20 mouse cellular contexts compared by ENCODE assay signal in genomic region chr8:70925754-70926153, GRCm38 (mm10). TPM values are rescaled to one million over a fixed set of nuclear protein-coding genes. Genes with fewer than 3 reads are reported as not detected.
DNase-seq lines count a peak whose midpoint lies in the region.
"Had no signal": no experiment of that assay in that cellular context is flagged by ENCODE, and none has a peak within 500 bp of the region (broad histone marks: within the 10 kb centered on the region; RNA-seq: fewer than 3 reads in every experiment).

No protein-coding gene starts in this region.

- intact Hi-C loops in heart, postnatal 14 days (cut with DNase I): no loop called here

- no peaks in the 10 kb centered on the region for H3K9me3 ChIP-seq in heart, embryonic 10.5 days
- H3K9me3 ChIP-seq: embryonic facial prominence, embryonic 13.5 days; embryonic facial prominence, embryonic 15.5 days; forebrain, embryonic 10.5 days; forebrain, embryonic 12.5 days had no signal

- H3K27me3 ChIP-seq in heart, embryonic 10.5 days (ENCODE audit: insufficient read depth, poor library complexity, severe bottlenecking): no peaks in the 10 kb centered on the region
- H3K27me3 ChIP-seq: embryonic facial prominence, embryonic 13.5 days; embryonic facial prominence, embryonic 15.5 days; forebrain, embryonic 12.5 days had no signal

- WGBS in heart, embryonic 10.5 days: 86% methylated on average over 4 of the region's 4 CpGs

- no peaks in the 10 kb centered on the region for H3K4me1 ChIP-seq in heart, embryonic 10.5 days
- H3K4me1 ChIP-seq: embryonic facial prominence, embryonic 13.5 days; forebrain, embryonic 10.5 days; forebrain, embryonic 12.5 days had no signal

- peaks cover 12% of the 10 kb centered on the region for H3K36me3 ChIP-seq in heart, embryonic 10.5 days

- DNase-seq in heart, embryonic 10.5 days (ENCODE audit: low spot score): peak; percentile 56
- DNase-seq in heart, postnatal 14 days: no peak
- peak; percentile 1 to 2 for DNase-seq in layer of hippocampus, adult 8-10 months (ENCODE audit: low spot score in 2 of 2)
- no peak for DNase-seq in layer of hippocampus, adult 9-10 months (ENCODE audit: low spot score)
- DNase-seq in urinary bladder, adult 2 months (ENCODE audit: low spot score): peak; percentile 8
- no peak for DNase-seq in urinary bladder, postnatal 4 days (ENCODE audit: low spot score in 2 of 2)
- DNase-seq: adrenal gland, adult 2 months; adrenal gland, postnatal 10 days; adrenal gland, postnatal 25 days; cerebellum, adult 11 months; cerebellum, adult 18-20 months; cerebellum, adult 8-10 months; cerebellum, adult 9-11 months; cerebellum, postnatal 14 days; embryo, embryonic 11 days had no signal

- no peak overlapping the region for H3K4me3 ChIP-seq in heart, embryonic 10.5 days
- H3K4me3 ChIP-seq: embryonic facial prominence, embryonic 13.5 days; embryonic facial prominence, embryonic 15.5 days; erythroblast, embryonic 14.5 days; forebrain, embryonic 10.5 days; forebrain, embryonic 12.5 days had no signal

- H3K27ac ChIP-seq in heart, embryonic 10.5 days: no peak overlapping the region
- H3K27ac ChIP-seq: embryonic facial prominence, embryonic 13.5 days; embryonic facial prominence, embryonic 15.5 days; forebrain, embryonic 10.5 days; forebrain, embryonic 12.5 days had no signal

RNA-seq across cellular contexts. Expression of gene Map1s, which starts 20.0 kb away (rescaled TPM):
- polyA plus RNA-seq in heart, embryonic 10.5 days (2016; fragmentation: Nextera tagmentation; extraction: Ambion mirVana): 49.6 and 58.4 TPM in 2 replicates
- total RNA-seq in heart, postnatal 14 days (2021): 10 to 100 TPM; 20.5 to 24.8 TPM
- 10 to 100 TPM; 85.7 to 93.1 (median 88.8) TPM for total RNA-seq in layer of hippocampus, adult 8-10 months (2022)
- polyA plus RNA-seq in urinary bladder, adult 2 months (2012; rRNA removed): 30.8 and 34.4 TPM in 2 replicates

RNA-seq across cellular contexts. Expression of gene Rpl18a, which starts 28.5 kb away (rescaled TPM):
- 2,378 and 2,634 TPM in 2 replicates for polyA plus RNA-seq in heart, embryonic 10.5 days (2016; fragmentation: Nextera tagmentation; extraction: Ambion mirVana)
- total RNA-seq in heart, postnatal 14 days (2021): 100 to 1,000 TPM; 901 to 988 TPM
- 100 to 1,000 TPM; 619 to 893 (median 714) TPM for total RNA-seq in layer of hippocampus, adult 8-10 months (2022)
- polyA plus RNA-seq in urinary bladder, adult 2 months (2012; rRNA removed): 3,950 and 3,976 TPM in 2 replicates

RNA-seq across cellular contexts. Expression of gene Slc5a5, which starts 33.2 kb away (rescaled TPM):
- polyA plus RNA-seq in heart, embryonic 10.5 days (2016; fragmentation: Nextera tagmentation; extraction: Ambion mirVana): 0.07 and 0.29 TPM in 2 replicates
- under 1 TPM in 1 of 2 experiments, not detected in 1; 0.07 TPM for total RNA-seq in heart, postnatal 14 days (2021)
- 10 to 100 TPM; 10.5 to 12.3 (median 11.0) TPM for total RNA-seq in layer of hippocampus, adult 8-10 months (2022)
- 1.7 and 2.3 TPM in 2 replicates for polyA plus RNA-seq in urinary bladder, adult 2 months (2012; rRNA removed)

RNA-seq across cellular contexts. Expression of gene Ccdc124, which starts 52.0 kb away (rescaled TPM):
- polyA plus RNA-seq in heart, embryonic 10.5 days (2016; fragmentation: Nextera tagmentation; extraction: Ambion mirVana): 120 and 143 TPM in 2 replicates
- total RNA-seq in heart, postnatal 14 days (2021): 10 to 100 TPM; 38.8 to 40.1 TPM
- total RNA-seq in layer of hippocampus, adult 8-10 months (2022): 10 to 100 TPM; 69.8 to 87.9 (median 78.7) TPM
- 70.9 and 74.6 TPM in 2 replicates for polyA plus RNA-seq in urinary bladder, adult 2 months (2012; rRNA removed)

Comparison
In these comparisons a context has a peak if more than half of its experiments do, and no peak if none do; other contexts are left out.
1. DNase-seq: peak in heart, embryonic 10.5 days (single experiment), layer of hippocampus, adult 8-10 months (2 of 2) and urinary bladder, adult 2 months (single experiment); none in heart, postnatal 14 days (0 of 2), layer of hippocampus, adult 9-10 months (single experiment) and urinary bladder, postnatal 4 days (0 of 2).
2. RNA of gene Slc5a5, which starts 33.2 kb away (total RNA-seq): 10.5 to 12.3 TPM in layer of hippocampus, adult 8-10 months; 0.07 TPM in heart, postnatal 14 days; every median in the first group is over 10 times any median in the second.